Mouse (Mus musculus) hematopoietic multipotent progenitor cell, adult 10-12 weeks (in vitro differentiated cells): ENCODE measurements around the gene Vps18. TPM values are rescaled to one million over a fixed set of nuclear protein-coding genes. Genes with fewer than 3 reads are reported as not detected.

Experiments
- polyA plus RNA-seq: library from polyadenylated mRNA; stranded (reverse); fragments of >175 nt; gene quantifications from 2 replicates; pipeline ENCODE4 v1.2.3, GENCODE M21; 2012; ENCODE audit warnings: low replicate concordance

Vps18 gene
- polyA plus RNA-seq, result 12.5 and 24.2 TPM in 2 replicates

GRCm38 (mm10) chr2:119288270-119288882 is at the start of gene Vps18:
TSS of gene Vps18 (plus strand) at chr2:119288740.

GRCm38 (mm10) chr2:119270643-119271331 is 17.8 kb upstream of the Vps18 start, which contains the start of gene Rhov:
TSS of gene Rhov (minus strand) at chr2:119271272.

GRCm38 (mm10) chr2:119325568-119326143 is 37.1 kb downstream of the Vps18 start, which contains the start of gene Dll4:
TSS of gene Dll4 (plus strand) at chr2:119325784.

Other genes starting within 250 kb of the Vps18 start
- 1.1 and 2.2 TPM in 2 replicates for gene Knl1, start 241.6 kb upstream of the Vps18 start, polyA plus RNA-seq
- 2.5 and 4.6 TPM in 2 replicates for gene Rad51, start 175.9 kb upstream of the Vps18 start, polyA plus RNA-seq
- gene Rmdn3, start 131.7 kb upstream of the Vps18 start, polyA plus RNA-seq, result 8.6 and 11.3 TPM in 2 replicates
- gene Gchfr, start 121.0 kb upstream of the Vps18 start, polyA plus RNA-seq, result 0.95 and 2.3 TPM in 2 replicates
- 0.88 and 2.3 TPM in 2 replicates for gene Gm14137, start 114.2 kb upstream of the Vps18 start, polyA plus RNA-seq
- 13.7 and 35.1 TPM in 2 replicates for gene Zfyve19, start 80.1 kb upstream of the Vps18 start, polyA plus RNA-seq
- 17.6 and 32.2 TPM in 2 replicates for gene Dnajc17, start 79.9 kb upstream of the Vps18 start, polyA plus RNA-seq
- gene Ppp1r14d, start 58.8 kb upstream of the Vps18 start, polyA plus RNA-seq, result not detected in 2 replicates
- gene Spint1, start 51.4 kb upstream of the Vps18 start, polyA plus RNA-seq, result 0.30 and 2.0 TPM in 2 replicates
- gene Rhov, start 17.5 kb upstream of the Vps18 start, polyA plus RNA-seq, result 0.46 and 2.0 TPM in 2 replicates
- gene Dll4, start 37.0 kb downstream of the Vps18 start, polyA plus RNA-seq, result 0.52 and 0.73 TPM in 2 replicates
- 1.6 and 4.9 TPM in 2 replicates for gene Chac1, start 62.5 kb downstream of the Vps18 start, polyA plus RNA-seq
- gene Ino80, start 188.9 kb downstream of the Vps18 start, polyA plus RNA-seq, result 7.3 and 12.5 TPM in 2 replicates